Mouse (Mus musculus): ENCODE measurements at regions not wholly inside any gene's neighbourhood (a gene's known extent, or its start where the extent isn't known, plus 50 kb on each side); places are given as distances from the start of the nearest gene placed in this dataset.

DNA sequence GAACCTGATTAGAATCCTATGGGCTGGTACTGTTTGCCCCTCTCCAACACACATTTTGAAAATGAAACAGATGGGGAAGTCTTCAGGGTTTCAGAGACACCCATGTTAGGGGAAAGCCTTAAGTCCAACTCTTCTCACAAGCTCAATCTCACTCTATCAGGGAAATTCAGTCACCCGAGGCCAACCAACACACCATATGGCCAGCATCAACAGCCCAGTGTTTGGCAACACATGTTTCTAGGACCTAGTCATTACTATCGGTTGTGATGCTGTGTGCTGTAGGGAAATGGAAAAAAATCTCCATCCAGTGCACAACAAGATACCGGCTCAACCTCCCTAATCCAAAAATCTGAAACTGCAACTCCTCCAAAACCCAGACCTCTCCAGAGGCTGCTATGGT lies 124.6 kb upstream of the Ly86 start:
- no peak overlapping the region for H3K27ac ChIP-seq (ENCODE audit: low read length)
- WGBS = 71% methylated on average over 3 of the region's 3 CpGs
- no peak overlapping the region for H3K4me2 ChIP-seq (ENCODE audit: low read depth, low read length)
- ATAC-seq = no peak
- H3K4me3 ChIP-seq (ENCODE audit: low read length) = no peak overlapping the region
- H3K27me3 ChIP-seq (replicated peaks; ENCODE audit: control insufficient read depth, insufficient read depth, low read length) = no peaks in the 10 kb centered on the region
- H3K9ac ChIP-seq (ENCODE audit: low read depth, low read length) = no peak overlapping the region
- H3K4me1 ChIP-seq (ENCODE audit: control insufficient read depth, insufficient read depth, low read length) = no peaks in the 10 kb centered on the region
- no peaks in the 10 kb centered on the region for H3K36me3 ChIP-seq (ENCODE audit: control insufficient read depth, insufficient read depth, low read length)
- no peaks in the 10 kb centered on the region for H3K9me3 ChIP-seq (ENCODE audit: control insufficient read depth, low read length)

DNA sequence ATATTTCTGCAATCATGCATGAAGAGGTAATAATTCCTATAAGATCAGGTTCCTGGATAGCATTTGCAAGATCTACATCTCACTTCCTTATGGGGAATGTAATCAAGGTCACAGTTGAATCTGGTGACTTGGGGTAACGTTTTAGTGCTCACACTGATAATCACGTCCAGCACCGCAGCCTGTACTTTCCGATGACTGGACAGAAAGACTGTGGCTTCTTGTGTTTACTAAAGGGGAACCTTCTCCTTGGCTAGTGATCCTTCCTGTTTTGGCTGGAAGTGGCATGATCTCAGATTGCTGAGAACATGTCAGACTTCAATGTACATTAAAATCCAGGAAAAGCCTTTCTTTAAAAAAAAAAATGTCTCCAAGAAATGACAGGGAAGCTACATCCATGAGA lies 126.4 kb upstream of the Ly86 start:
- H3K27me3 ChIP-seq (replicated peaks; ENCODE audit: control insufficient read depth, insufficient read depth, low read length) = no peaks in the 10 kb centered on the region
- ATAC-seq = no peak
- 66% methylated on average over 4 of the region's 4 CpGs for WGBS
- no peak overlapping the region for H3K27ac ChIP-seq (ENCODE audit: low read length)
- no peak overlapping the region for H3K9ac ChIP-seq (ENCODE audit: low read depth, low read length)
- H3K9me3 ChIP-seq (ENCODE audit: control insufficient read depth, low read length) = no peaks in the 10 kb centered on the region
- H3K36me3 ChIP-seq (ENCODE audit: control insufficient read depth, insufficient read depth, low read length) = no peaks in the 10 kb centered on the region
- H3K4me2 ChIP-seq (ENCODE audit: low read depth, low read length) = no peak overlapping the region
- H3K4me3 ChIP-seq (ENCODE audit: low read length) = no peak overlapping the region
- H3K4me1 ChIP-seq (ENCODE audit: control insufficient read depth, insufficient read depth, low read length) = no peaks in the 10 kb centered on the region

- peak; percentile 46; the same call in 1 of the 2 replicates for ATAC-seq
Measured at GRCm38 (mm10) chr13:37214590-37215282, 130.3 kb upstream of the Ly86 start.

DNA sequence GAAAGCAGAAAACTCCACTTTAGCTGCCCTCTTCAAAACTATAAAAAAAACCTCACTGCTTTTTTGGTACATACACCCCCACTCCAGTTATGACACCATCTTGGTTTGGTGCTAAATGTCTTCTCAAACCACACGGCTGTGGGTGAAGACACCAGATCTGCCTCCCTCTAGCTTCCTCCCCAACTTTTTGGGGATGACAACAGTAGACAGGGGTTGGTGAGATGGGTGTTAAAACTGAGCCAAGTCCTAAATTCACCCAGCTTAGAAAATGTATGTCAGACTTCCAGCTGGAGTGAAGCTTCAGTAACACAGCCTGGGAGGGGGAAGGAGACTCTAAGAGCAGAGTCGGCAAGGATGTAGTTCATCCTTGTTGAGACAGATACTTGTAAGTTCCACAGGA lies 147.1 kb upstream of the F13a1 start:
- no peak overlapping the region for H3K27ac ChIP-seq (ENCODE audit: low read length)
- no peak for ATAC-seq
- WGBS = 92% methylated on average over 2 of the region's 2 CpGs

More at GRCm38 (mm10) chr13:37214590-37215282, 130.3 kb upstream of the Ly86 start:
- Histone ChIP-seq H3K9ac (ENCODE audit: low read depth, low read length) (no peak overlapping the region), H3K27ac (ENCODE audit: low read length) (no peak overlapping the region), H3K4me1 (ENCODE audit: control insufficient read depth, insufficient read depth, low read length) (no peaks in the 10 kb centered on the region), H3K27me3 (replicated peaks; ENCODE audit: control insufficient read depth, insufficient read depth, low read length) (no peaks in the 10 kb centered on the region), H3K4me2 (ENCODE audit: low read depth, low read length) (no peak overlapping the region), H3K9me3 (ENCODE audit: control insufficient read depth, low read length) (no peaks in the 10 kb centered on the region), H3K36me3 (ENCODE audit: control insufficient read depth, insufficient read depth, low read length) (no peaks in the 10 kb centered on the region), H3K4me3 (ENCODE audit: low read length) (no peak overlapping the region)
- 55% methylated on average over 8 of the region's 8 CpGs for WGBS

GRCm38 (mm10) chr13:37195857-37196256 lies 145.8 kb upstream of the F13a1 start:
- 79% methylated on average over 1 of the region's 1 CpGs for WGBS

More for the DNA sequence above, 147.1 kb upstream of the F13a1 start:
- H3K36me3 ChIP-seq (ENCODE audit: control insufficient read depth, insufficient read depth, low read length) = no peaks in the 10 kb centered on the region
- H3K9me3 ChIP-seq (ENCODE audit: control insufficient read depth, low read length) = no peaks in the 10 kb centered on the region
- H3K4me2 ChIP-seq (ENCODE audit: low read depth, low read length) = no peak overlapping the region
- no peak overlapping the region for H3K4me3 ChIP-seq (ENCODE audit: low read length)
- no peaks in the 10 kb centered on the region for H3K4me1 ChIP-seq (ENCODE audit: control insufficient read depth, insufficient read depth, low read length)
- no peaks in the 10 kb centered on the region for H3K27me3 ChIP-seq (replicated peaks; ENCODE audit: control insufficient read depth, insufficient read depth, low read length)
- H3K9ac ChIP-seq (ENCODE audit: low read depth, low read length) = no peak overlapping the region

DNA sequence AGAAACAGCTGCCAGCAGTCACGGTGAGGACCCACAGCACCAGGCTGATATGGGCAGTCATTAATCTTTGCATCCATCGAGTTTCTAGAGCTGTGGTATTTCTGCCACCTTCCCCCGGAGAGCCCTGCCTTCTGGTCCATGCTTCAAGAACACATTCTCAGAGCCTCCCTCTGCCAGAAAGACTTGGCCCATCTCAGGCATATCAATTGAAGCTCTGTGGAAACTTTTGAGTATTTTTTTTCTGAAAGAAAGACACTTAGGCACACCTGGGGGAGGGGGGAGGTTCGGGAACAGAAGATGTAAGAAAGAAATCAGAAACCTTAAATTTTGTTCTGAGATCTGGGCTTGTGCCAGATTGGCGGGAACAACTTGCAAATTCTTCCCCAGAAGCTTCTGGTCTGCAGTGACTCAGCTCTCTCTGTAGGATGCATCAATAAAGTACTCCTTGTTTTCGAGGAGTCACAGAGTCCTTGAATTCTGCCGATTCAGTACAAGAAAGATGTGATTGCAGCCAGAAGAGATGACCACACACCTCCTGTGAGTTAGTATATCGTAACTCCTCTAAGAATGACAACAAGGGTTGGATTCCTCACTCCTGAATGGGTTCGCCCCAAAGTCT lies 131.2 kb upstream of the F13a1 start:
- H3K4me2 ChIP-seq (ENCODE audit: low read depth, low read length) = no peak overlapping the region
- H3K36me3 ChIP-seq (ENCODE audit: control insufficient read depth, insufficient read depth, low read length) = no peaks in the 10 kb centered on the region
- no peaks in the 10 kb centered on the region for H3K27me3 ChIP-seq (replicated peaks; ENCODE audit: control insufficient read depth, insufficient read depth, low read length)
- WGBS = 63% methylated on average over 9 of the region's 9 CpGs
- H3K9me3 ChIP-seq (ENCODE audit: control insufficient read depth, low read length) = no peaks in the 10 kb centered on the region
- no peak overlapping the region for H3K4me3 ChIP-seq (ENCODE audit: low read length)
- H3K4me1 ChIP-seq (ENCODE audit: control insufficient read depth, insufficient read depth, low read length) = no peaks in the 10 kb centered on the region
- no peak for ATAC-seq
- no peak overlapping the region for H3K9ac ChIP-seq (ENCODE audit: low read depth, low read length)
- no peak overlapping the region for H3K27ac ChIP-seq (ENCODE audit: low read length)

More at GRCm38 (mm10) chr13:37195857-37196256, 145.8 kb upstream of the F13a1 start:
- no peak overlapping the region for H3K4me3 ChIP-seq (ENCODE audit: low read length)
- ATAC-seq = no peak
- no peaks in the 10 kb centered on the region for H3K36me3 ChIP-seq (ENCODE audit: control insufficient read depth, insufficient read depth, low read length)
- H3K9ac ChIP-seq (ENCODE audit: low read depth, low read length) = no peak overlapping the region
- H3K4me2 ChIP-seq (ENCODE audit: low read depth, low read length) = no peak overlapping the region
- H3K4me1 ChIP-seq (ENCODE audit: control insufficient read depth, insufficient read depth, low read length) = no peaks in the 10 kb centered on the region
- no peak overlapping the region for H3K27ac ChIP-seq (ENCODE audit: low read length)
- H3K27me3 ChIP-seq (replicated peaks; ENCODE audit: control insufficient read depth, insufficient read depth, low read length) = no peaks in the 10 kb centered on the region
- H3K9me3 ChIP-seq (ENCODE audit: control insufficient read depth, low read length) = no peaks in the 10 kb centered on the region

DNA sequence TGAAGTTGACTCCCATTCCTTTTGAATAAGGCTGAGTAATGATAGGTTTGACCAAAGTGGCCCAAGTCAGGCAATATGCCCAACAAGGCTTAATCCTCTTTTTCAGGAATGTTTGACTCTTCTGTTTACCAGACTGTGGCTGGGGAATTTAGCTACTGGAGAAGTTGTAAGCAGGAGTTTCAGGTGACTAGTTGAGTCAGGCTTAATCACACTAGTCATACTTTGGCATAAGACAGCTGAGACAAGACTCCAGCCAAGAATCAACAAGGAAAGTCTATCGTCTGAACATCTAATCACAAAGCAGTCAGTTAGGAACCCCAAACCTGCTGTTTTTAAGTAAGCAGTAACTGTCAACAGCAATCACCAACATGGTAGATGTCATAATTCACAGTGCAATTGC lies 126.5 kb upstream of the F13a1 start:
- Histone ChIP-seq H3K4me3 (ENCODE audit: low read length) (no peak overlapping the region), H3K4me1 (ENCODE audit: control insufficient read depth, insufficient read depth, low read length) (no peaks in the 10 kb centered on the region), H3K4me2 (ENCODE audit: low read depth, low read length) (no peak overlapping the region), H3K9me3 (ENCODE audit: control insufficient read depth, low read length) (no peaks in the 10 kb centered on the region), H3K9ac (ENCODE audit: low read depth, low read length) (no peak overlapping the region), H3K27me3 (replicated peaks; ENCODE audit: control insufficient read depth, insufficient read depth, low read length) (no peaks in the 10 kb centered on the region), H3K36me3 (ENCODE audit: control insufficient read depth, insufficient read depth, low read length) (no peaks in the 10 kb centered on the region), H3K27ac (ENCODE audit: low read length) (no peak overlapping the region)
- ATAC-seq = no peak
- 86% methylated on average over 1 of the region's 1 CpGs for WGBS

GRCm38 (mm10) chr13:37175997-37176396 lies 126.0 kb upstream of the F13a1 start:
- H3K27ac ChIP-seq (ENCODE audit: low read length) = no peak overlapping the region
- 87% methylated on average over 8 of the region's 8 CpGs for WGBS
- H3K36me3 ChIP-seq (ENCODE audit: control insufficient read depth, insufficient read depth, low read length) = no peaks in the 10 kb centered on the region
- H3K4me1 ChIP-seq (ENCODE audit: control insufficient read depth, insufficient read depth, low read length) = no peaks in the 10 kb centered on the region
- H3K9ac ChIP-seq (ENCODE audit: low read depth, low read length) = no peak overlapping the region
- ATAC-seq = no peak
- no peaks in the 10 kb centered on the region for H3K9me3 ChIP-seq (ENCODE audit: control insufficient read depth, low read length)
- no peak overlapping the region for H3K4me3 ChIP-seq (ENCODE audit: low read length)
- H3K27me3 ChIP-seq (replicated peaks; ENCODE audit: control insufficient read depth, insufficient read depth, low read length) = no peaks in the 10 kb centered on the region
- no peak overlapping the region for H3K4me2 ChIP-seq (ENCODE audit: low read depth, low read length)

DNA sequence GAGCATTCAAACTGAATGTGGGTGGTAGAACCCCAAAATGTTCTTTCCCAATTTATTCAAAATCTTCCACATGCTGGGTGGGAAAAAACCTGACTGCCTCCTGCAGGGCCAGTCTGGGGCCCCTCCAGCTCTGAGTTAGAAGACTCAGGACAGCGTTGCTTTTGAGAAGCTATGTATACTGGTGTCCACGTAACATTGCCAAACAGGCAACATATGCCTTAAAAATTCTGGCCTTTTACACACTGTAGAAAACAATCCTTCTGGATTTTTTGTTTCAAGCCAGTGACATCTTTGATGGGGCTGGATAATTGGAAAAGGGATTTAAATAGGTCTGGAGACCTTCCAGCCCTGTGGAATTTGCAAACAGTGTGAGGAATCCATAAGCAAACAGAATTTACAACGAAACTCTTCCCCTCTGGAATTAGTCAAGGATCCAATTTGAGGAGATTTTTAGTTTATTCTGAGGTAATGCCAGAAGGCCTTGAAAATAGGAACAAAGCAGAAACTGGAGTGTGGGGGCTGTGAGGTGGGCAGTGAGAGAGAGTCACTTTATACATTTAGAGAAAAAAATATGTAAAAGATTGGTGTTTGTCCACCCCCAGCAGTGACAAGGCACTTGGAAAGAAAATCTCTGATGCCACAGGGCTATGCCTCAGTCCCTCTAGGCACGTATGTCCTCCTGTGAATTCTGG lies 108.9 kb upstream of the F13a1 start:
- 54% methylated on average over 4 of the region's 4 CpGs for WGBS
- no peak for ATAC-seq

More for the DNA sequence above, 108.9 kb upstream of the F13a1 start:
- Histone ChIP-seq H3K9ac (ENCODE audit: low read depth, low read length) (no peak overlapping the region), H3K4me1 (ENCODE audit: control insufficient read depth, insufficient read depth, low read length) (no peaks in the 10 kb centered on the region), H3K36me3 (ENCODE audit: control insufficient read depth, insufficient read depth, low read length) (no peaks in the 10 kb centered on the region), H3K4me2 (ENCODE audit: low read depth, low read length) (no peak overlapping the region), H3K27me3 (replicated peaks; ENCODE audit: control insufficient read depth, insufficient read depth, low read length) (no peaks in the 10 kb centered on the region), H3K9me3 (ENCODE audit: control insufficient read depth, low read length) (no peaks in the 10 kb centered on the region), H3K4me3 (ENCODE audit: low read length) (no peak overlapping the region), H3K27ac (ENCODE audit: low read length) (no peak overlapping the region)

Measured in intestine, embryonic 16.5 days (tissue).